ENCODE assay signal across 10 mouse cellular contexts in the genomic region with DNA sequence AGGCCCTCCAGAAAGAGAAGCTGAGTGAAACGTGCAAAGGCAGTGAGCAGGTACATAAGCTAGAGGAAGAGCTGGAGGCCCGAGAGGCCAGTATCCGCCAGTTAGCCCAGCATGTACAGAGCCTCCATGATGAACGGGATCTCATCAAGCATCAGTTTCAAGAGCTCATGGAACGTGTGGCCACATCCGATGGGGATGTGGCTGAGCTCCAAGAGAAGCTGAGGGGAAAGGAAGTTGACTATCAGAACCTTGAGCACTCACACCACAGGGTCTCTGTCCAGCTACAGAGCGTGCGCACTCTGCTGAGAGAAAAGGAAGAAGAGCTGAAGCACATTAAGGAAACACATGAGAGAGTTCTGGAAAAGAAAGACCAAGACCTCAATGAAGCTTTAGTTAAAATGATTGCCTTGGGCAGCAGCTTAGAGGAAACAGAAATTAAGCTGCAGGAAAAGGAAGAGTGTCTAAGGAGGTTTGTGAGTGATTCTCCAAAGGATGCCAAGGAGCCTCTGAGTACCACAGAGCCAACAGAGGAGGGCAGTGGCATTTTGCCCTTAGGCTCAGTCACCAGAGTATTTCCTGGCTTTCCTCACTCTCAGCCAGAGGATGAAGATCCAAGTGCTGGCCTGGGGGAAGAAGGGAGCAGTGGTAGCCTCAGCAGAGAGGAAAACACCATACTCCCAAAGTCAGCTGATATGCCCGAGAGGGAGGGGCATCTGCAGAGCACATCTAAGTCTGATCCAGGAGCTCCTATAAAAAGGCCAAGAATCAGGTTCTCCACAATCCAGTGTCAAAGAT. TPM values are rescaled to one million over a fixed set of nuclear protein-coding genes. Genes with fewer than 3 reads are reported as not detected.
A peak's percentile ranks its signal among the peaks of the same experiment; 100 is the strongest.
DNase-seq lines count a peak whose midpoint lies in the region; ATAC-seq and TF ChIP-seq lines count a peak whose summit lies in the region.
"Had no signal": no experiment of that assay in that cellular context is flagged by ENCODE, and none has a peak within 500 bp of the region (broad histone marks: within the 10 kb centered on the region; RNA-seq: fewer than 3 reads in every experiment).

No protein-coding gene starts in this region.

- peak; percentile 59 for DNase-seq in cerebellum, adult 11-12 months
- DNase-seq in cerebellum, postnatal 4 days (ENCODE audit: low spot score in 2 of 2), result no peak
- peak; percentile 55 for DNase-seq in adipocyte (ENCODE audit: low spot score)
- DNase-seq in fibroblast of lung, adult 2 months (ENCODE audit: low read depth), result peak; percentile 40
- no peak for DNase-seq in lung, adult 2 months
- DNase-seq in testis, postnatal 10 days (ENCODE audit: low spot score), result no peak
- DNase-seq: right cerebral cortex, postnatal 25 days had no signal

- H3K9me3 ChIP-seq in hindbrain, embryonic 15.5 days, result no peaks in the 10 kb centered on the region
- H3K9me3 ChIP-seq in hindbrain, embryonic 12.5 days (replicated peaks), result no peaks in the 10 kb centered on the region
- H3K9me3 ChIP-seq: embryonic facial prominence, embryonic 15.5 days had no signal

- WGBS in hindbrain, embryonic 15.5 days, result 82% methylated on average over 9 of the region's 9 CpGs
- 90% methylated on average over 9 of the region's 9 CpGs for WGBS in hindbrain, embryonic 12.5 days
- WGBS in lung, adult 2 months, result 60% methylated on average over 9 of the region's 9 CpGs

- H3K27ac ChIP-seq in hindbrain, embryonic 15.5 days (replicated peaks), result peak overlapping the region; percentile 70
- H3K27ac ChIP-seq in hindbrain, embryonic 12.5 days, result no peak overlapping the region

- H3K36me3 ChIP-seq in hindbrain, embryonic 15.5 days, result peaks cover 77% of the 10 kb centered on the region
- peaks cover 93% of the 10 kb centered on the region for H3K36me3 ChIP-seq in hindbrain, embryonic 12.5 days

- no peak for TF ChIP-seq POLR2A in lung, adult 2 months (IDR thresholded peaks at IDR 0.05; ENCODE audit: borderline replicate concordance, extremely low read depth, low read depth, low read length)

- H3K4me2 ChIP-seq in hindbrain, embryonic 15.5 days, result no peak overlapping the region
- H3K4me2 ChIP-seq in hindbrain, embryonic 12.5 days (replicated peaks), result no peak overlapping the region
- H3K4me2 ChIP-seq: embryonic facial prominence, embryonic 15.5 days had no signal

- no peaks in the 10 kb centered on the region for H3K27me3 ChIP-seq in hindbrain, embryonic 15.5 days
- H3K27me3 ChIP-seq in hindbrain, embryonic 12.5 days, result no peaks in the 10 kb centered on the region
- H3K27me3 ChIP-seq: embryonic facial prominence, embryonic 15.5 days had no signal

- H3K4me3 ChIP-seq in hindbrain, embryonic 15.5 days, result no peak overlapping the region
- no peak overlapping the region for H3K4me3 ChIP-seq in hindbrain, embryonic 12.5 days
- H3K4me3 ChIP-seq in lung, adult 2 months (replicated peaks; ENCODE audit: extremely low read depth, low read depth, low read length), result no peak overlapping the region
- H3K4me3 ChIP-seq: embryonic facial prominence, embryonic 15.5 days had no signal

- no peak for ATAC-seq in hindbrain, embryonic 15.5 days (ENCODE audit: low FRiP score, low read depth)
- ATAC-seq in hindbrain, embryonic 12.5 days (ENCODE audit: low FRiP score), result no peak

- TF ChIP-seq CTCF in lung, adult 2 months (IDR thresholded peaks at IDR 0.05; ENCODE audit: insufficient read depth, low read length), result no peak

- peaks cover 26% of the 10 kb centered on the region for H3K4me1 ChIP-seq in hindbrain, embryonic 15.5 days (replicated peaks)
- H3K4me1 ChIP-seq in hindbrain, embryonic 12.5 days, result no peaks in the 10 kb centered on the region
- peaks cover 8% of the 10 kb centered on the region for H3K4me1 ChIP-seq in lung, adult 2 months (ENCODE audit: control insufficient read depth, insufficient read depth, low read length)

- no peak overlapping the region for H3K9ac ChIP-seq in hindbrain, embryonic 15.5 days
- H3K9ac ChIP-seq in hindbrain, embryonic 12.5 days, result no peak overlapping the region
- H3K9ac ChIP-seq: embryonic facial prominence, embryonic 15.5 days had no signal

RNA-seq across cellular contexts. Expression of a gene that starts 29.1 kb away (rescaled TPM):
- 15.1 and 16.4 TPM in 2 replicates for polyA plus RNA-seq in hindbrain, embryonic 15.5 days (2015; fragmentation: Nextera tagmentation; extraction: Ambion mirVana)
- 1.2 and 1.5 TPM in 2 replicates for polyA plus RNA-seq in hindbrain, embryonic 12.5 days (2016; fragmentation: Nextera tagmentation; extraction: Ambion mirVana)
- polyA plus RNA-seq in lung, adult 2 months (2012; rRNA removed), result 2.0 and 2.9 TPM in 2 replicates

RNA-seq across cellular contexts. Expression of a gene that starts 51.4 kb away (rescaled TPM):
- polyA plus RNA-seq in hindbrain, embryonic 15.5 days (2015; fragmentation: Nextera tagmentation; extraction: Ambion mirVana), result 42.4 and 44.8 TPM in 2 replicates
- polyA plus RNA-seq in hindbrain, embryonic 12.5 days (2016; fragmentation: Nextera tagmentation; extraction: Ambion mirVana), result 34.1 and 36.2 TPM in 2 replicates
- polyA plus RNA-seq in lung, adult 2 months (2012; rRNA removed), result 58.9 and 59.6 TPM in 2 replicates

Comparison
In these comparisons a context has a peak if more than half of its experiments do, and no peak if none do; other contexts are left out.
1. DNase-seq: peak in cerebellum, adult 11-12 months (single experiment), adipocyte (single experiment) and fibroblast of lung, adult 2 months (single experiment); none in cerebellum, postnatal 4 days (0 of 2), lung, adult 2 months (single experiment) and testis, postnatal 10 days (single experiment).